Mouse (Mus musculus): ENCODE data around the gene Nudt3. TPM values are rescaled to one million over a fixed set of nuclear protein-coding genes. Genes with fewer than 3 reads are reported as not detected.
A peak's percentile ranks its signal among the peaks of the same experiment; 100 is the strongest.

Nudt3 gene
- polyA plus RNA-seq, 1 experiment from 2014 or later: 196 TPM

DNA sequence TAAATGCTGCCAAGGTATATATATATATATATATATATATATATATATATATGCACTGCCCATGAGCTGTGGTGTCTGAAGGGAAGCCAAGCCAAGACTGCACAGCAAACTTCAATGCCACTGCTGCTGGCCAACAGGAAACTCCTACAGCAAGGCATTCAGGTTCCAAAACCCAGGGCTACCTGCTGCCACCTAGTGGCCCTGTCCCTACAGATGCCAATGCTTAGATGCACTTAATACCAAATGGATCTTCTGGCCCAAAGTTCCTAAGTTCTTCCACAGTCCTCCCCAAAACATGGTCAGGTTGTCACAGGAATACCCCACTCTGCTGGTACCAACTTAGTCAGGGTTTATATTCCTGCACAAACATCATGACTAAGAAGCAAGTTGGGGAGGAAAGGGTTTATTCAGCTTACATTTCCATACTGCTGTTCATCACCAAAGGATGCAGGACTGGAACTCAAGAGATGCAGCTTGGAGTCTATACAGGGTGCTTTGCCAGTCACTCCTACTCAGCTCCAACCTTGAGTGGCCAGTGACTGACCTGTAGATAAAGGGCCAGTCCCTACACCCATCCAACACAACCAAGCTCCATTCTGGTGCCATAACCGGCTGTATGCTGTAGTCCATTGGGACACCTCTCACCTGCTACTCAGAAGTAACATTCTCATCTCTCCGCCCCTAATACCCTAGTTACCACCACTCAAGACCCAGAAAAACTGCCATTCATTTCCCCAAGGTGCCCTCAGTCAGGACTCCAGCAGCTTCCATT lies 6.1 kb upstream of the Nudt3 start:
- WGBS: 76% methylated on average over 2 of the region's 2 CpGs
- H3K36me3 ChIP-seq (ENCODE audit: poor library complexity, severe bottlenecking): peaks cover 45% of the 10 kb centered on the region
- H3K27ac ChIP-seq: no peak overlapping the region

DNA sequence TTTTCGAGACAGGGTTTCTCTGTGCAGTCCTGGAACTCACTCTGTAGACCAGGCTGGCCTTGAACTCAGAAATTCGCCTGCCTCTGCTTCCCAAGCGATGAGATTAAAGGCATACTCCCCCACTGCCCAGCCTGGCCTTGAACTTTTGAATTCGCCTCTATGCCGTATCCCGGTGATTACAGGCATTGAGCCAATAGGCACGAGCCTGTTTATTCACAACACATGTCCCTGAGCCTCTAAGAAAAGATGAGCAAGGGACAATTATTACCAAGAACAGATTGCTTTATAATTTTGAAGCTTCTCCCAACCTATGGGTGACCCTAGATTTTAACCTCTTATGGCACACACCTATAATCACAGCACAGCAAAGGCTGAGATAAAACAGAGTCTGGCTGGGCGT lies 5.1 kb upstream of the Nudt3 start:
- no peak overlapping the region for H3K9ac ChIP-seq
- no peak overlapping the region for H3K27ac ChIP-seq
- no peaks in the 10 kb centered on the region for H3K27me3 ChIP-seq
- H3K4me2 ChIP-seq: no peak overlapping the region
- peaks cover 37% of the 10 kb centered on the region for H3K36me3 ChIP-seq (ENCODE audit: poor library complexity, severe bottlenecking)
- peaks cover 42% of the 10 kb centered on the region for H3K4me1 ChIP-seq
- WGBS: 93% methylated on average over 8 of the region's 8 CpGs
- H3K4me3 ChIP-seq: no peak overlapping the region
- no peak for ATAC-seq
- no peaks in the 10 kb centered on the region for H3K9me3 ChIP-seq (replicated peaks)

More for the DNA sequence above, 6.1 kb upstream of the Nudt3 start:
- peak; percentile 25; the same call in 1 of the 2 replicates for ATAC-seq
- no peaks in the 10 kb centered on the region for H3K27me3 ChIP-seq
- H3K9me3 ChIP-seq (replicated peaks): no peaks in the 10 kb centered on the region
- H3K4me3 ChIP-seq: no peak overlapping the region
- peaks cover 44% of the 10 kb centered on the region for H3K4me1 ChIP-seq
- 0 out of 2 replicates have a peak overlapping the region, but pooled peaks have one; percentile 21 for H3K9ac ChIP-seq
- H3K4me2 ChIP-seq: no peak overlapping the region

DNA sequence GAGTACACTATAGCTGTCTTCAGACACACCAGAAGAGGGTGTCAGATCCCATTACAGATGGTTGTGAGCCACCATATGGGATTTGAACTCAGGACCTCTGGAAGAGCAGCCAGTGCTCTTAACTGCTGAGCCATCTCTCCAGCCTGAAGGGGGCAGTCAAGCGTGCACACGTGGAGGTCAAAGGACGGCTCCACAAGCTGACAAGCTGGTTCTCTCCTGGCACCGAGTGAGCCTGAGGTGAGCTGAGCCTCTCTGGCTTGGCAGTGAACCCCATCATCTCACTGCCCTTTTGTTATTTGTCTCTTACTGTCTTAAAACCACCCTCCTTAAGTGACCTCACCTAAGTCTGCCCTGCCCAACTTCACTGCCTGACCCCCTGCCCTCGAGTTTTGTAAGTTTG lies 4.2 kb upstream of the Nudt3 start:
- WGBS: 42% methylated on average over 5 of the region's 5 CpGs
- H3K27ac ChIP-seq: no peak overlapping the region; the same call in 1 of the 2 replicates
- H3K9ac ChIP-seq: no peak overlapping the region
- H3K36me3 ChIP-seq (ENCODE audit: poor library complexity, severe bottlenecking): peaks cover 28% of the 10 kb centered on the region
- H3K4me3 ChIP-seq: no peak overlapping the region
- H3K27me3 ChIP-seq: no peaks in the 10 kb centered on the region
- H3K9me3 ChIP-seq (replicated peaks): no peaks in the 10 kb centered on the region
- H3K4me1 ChIP-seq: peaks cover 32% of the 10 kb centered on the region
- H3K4me2 ChIP-seq: no peak overlapping the region
- ATAC-seq: no peak

DNA sequence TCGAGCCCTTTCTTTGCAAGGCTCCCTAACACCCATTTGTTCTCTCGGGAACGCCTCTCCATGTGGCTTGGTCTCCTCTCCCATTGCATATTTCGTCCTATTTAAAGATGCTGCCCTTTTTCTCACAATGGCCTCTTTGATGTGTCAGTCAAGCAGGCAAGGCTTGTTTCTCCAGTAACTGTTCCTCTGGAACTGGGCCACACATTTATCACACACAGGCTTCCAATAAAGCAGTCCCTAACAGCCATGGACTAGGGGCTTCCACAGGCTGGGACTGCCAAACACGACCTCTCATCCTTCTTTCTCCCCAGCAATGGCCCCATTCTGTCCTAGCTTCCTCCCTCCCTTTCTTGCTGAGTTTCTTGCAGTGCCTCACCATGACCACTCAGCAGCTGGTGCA lies 3.4 kb upstream of the Nudt3 start:
- Histone ChIP-seq H3K4me1 (peaks cover 28% of the 10 kb centered on the region), H3K4me3 (no peak overlapping the region), H3K27ac (peak overlapping the region; percentile 59), H3K9ac (peak overlapping the region; percentile 45; the same call in 1 of the 2 replicates), H3K4me2 (no peak overlapping the region), H3K36me3 (ENCODE audit: poor library complexity, severe bottlenecking) (peaks cover 20% of the 10 kb centered on the region), H3K27me3 (no peaks in the 10 kb centered on the region), H3K9me3 (replicated peaks) (no peaks in the 10 kb centered on the region)
- 5% methylated on average over 5 of the region's 5 CpGs for WGBS
- ATAC-seq: 0 out of 2 replicates have a peak, but pooled peaks have one; percentile 5

DNA sequence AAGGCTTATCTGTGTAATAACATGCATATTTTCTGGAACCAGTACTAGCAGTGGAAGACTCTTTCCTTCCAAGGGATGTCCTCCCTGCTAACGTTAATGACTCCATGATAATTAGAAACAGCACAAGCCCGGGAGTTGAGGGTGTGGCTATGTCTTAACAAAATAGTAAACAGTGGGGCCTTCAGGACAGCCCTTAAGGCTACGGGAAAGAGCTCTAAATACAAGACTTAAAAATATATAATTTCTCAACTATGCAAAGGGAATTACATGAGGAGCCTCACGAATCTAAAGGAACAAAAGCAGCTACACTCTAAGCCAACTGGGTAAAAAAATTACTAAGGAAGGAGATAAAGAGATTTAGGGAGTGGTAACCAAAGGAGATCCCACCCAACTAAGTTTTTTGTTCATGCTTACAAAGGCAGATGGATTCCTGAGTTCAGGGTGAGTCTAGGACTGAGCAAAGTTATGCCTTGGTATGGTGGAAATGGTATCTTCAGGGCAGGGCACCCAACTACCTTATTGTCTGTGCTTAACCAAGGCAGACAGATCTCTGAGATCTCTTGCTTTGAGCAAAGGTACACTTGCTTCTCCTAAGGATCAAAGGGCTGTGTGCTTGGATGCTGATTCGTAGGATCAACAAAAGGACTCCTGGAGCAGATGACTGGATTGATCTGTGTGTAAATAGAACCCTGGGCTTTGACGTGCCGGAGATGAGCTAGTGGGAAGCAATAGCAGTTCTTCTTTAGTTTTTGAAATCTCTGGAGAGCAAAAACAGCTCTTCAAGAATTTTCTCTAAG lies 2.4 kb upstream of the Nudt3 start:
- 43% methylated on average over 7 of the region's 7 CpGs for WGBS

DNA sequence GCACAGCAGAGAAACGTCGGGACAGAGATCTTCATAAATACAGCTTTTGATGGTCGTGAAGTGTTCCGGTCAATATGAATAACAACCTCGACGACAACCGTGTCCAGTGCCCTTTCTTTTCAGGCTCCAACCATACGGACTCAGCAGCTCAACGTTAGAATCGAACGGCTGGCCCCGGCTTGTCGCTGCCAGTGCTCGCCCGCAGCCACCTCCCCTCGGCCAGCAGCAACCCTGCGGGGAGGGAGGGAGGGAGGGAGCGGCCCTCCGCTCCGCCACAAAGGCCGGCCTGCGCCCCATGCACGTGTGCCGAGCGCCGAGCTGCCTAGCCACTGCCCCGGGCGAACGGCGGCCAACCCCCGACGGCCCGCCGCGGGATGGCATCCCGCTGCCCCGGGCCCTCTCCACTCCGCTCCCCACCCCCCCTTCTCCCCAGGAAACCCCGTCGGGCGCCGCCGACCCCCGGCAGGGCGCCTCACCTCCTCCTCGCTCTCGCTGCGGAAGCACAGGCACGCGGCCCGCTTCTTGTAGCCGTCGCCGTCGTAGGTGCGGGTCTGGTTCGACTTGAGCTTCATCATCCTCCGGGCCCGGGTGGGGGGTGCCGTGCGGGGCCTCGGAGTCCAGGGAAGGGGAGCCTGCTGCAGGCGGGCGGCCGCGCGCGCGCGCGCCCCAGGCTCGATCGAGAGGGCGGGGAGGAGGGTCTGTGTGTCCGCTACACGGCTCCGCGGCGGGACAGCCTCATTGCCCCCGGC lies 510 bp downstream of the Nudt3 start:
- ATAC-seq: peak; percentile 68
- under 1% methylated on average over 60 of the region's 80 CpGs for WGBS
- H3K27ac ChIP-seq: peak overlapping the region; percentile 98
- peaks cover 14% of the 10 kb centered on the region for H3K36me3 ChIP-seq (ENCODE audit: poor library complexity, severe bottlenecking)
- H3K9me3 ChIP-seq (replicated peaks): peaks cover 4% of the 10 kb centered on the region
- peaks cover 56% of the 10 kb centered on the region for H3K4me1 ChIP-seq
- peak overlapping the region; percentile 90 for H3K4me2 ChIP-seq
- H3K27me3 ChIP-seq: no peaks in the 10 kb centered on the region
- H3K4me3 ChIP-seq: peak overlapping the region; percentile 91
- H3K9ac ChIP-seq: peak overlapping the region; percentile 99

More for the DNA sequence above, 2.4 kb upstream of the Nudt3 start:
- H3K4me2 ChIP-seq: no peak overlapping the region
- H3K27me3 ChIP-seq: no peaks in the 10 kb centered on the region
- H3K27ac ChIP-seq: no peak overlapping the region
- H3K4me3 ChIP-seq: no peak overlapping the region
- H3K36me3 ChIP-seq (ENCODE audit: poor library complexity, severe bottlenecking): peaks cover 10% of the 10 kb centered on the region
- H3K4me1 ChIP-seq: peaks cover 37% of the 10 kb centered on the region
- no peak for ATAC-seq
- H3K9me3 ChIP-seq (replicated peaks): no peaks in the 10 kb centered on the region
- H3K9ac ChIP-seq: no peak overlapping the region

DNA sequence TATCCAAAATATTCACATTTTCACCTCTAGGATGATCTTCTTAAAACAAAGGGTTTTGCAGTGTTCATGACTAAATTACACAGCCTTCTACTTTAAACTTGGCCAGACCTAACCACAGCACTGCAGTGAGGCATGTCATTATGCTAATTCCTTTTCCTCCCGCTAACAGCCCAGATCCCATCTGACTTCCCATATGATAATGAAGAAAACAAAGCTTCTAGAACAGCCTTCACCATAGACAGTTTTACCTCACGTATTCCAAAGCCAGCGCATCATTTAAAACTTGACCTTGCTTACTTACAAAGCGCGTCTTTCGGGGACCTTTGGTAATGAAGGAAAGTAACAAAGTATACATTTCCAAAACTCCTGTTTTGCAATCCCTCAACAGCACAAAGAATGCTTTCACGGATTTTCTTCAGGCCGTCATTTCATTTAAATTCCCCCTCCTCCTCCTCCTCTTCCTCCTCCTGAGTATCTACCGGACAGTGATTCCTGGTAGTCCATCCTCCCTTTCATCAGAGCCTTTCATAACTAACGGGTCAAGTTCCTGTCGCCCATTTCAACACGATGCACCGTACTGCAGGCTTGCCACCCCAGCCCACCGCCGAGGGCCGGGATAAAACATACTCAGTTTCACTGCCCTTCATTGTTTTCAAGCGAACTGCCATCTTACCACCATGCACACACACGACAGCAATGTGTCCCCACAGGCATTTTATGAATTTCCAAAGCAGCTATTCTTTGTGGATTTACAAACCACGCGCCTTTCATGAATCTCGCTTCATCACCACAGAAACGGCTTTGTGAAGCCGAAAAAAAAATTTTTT lies 1.4 kb downstream of the Nudt3 start:
- WGBS: under 1% methylated on average over 23 of the region's 23 CpGs
- H3K4me2 ChIP-seq: peak overlapping the region; percentile 90
- peaks cover 22% of the 10 kb centered on the region for H3K36me3 ChIP-seq (ENCODE audit: poor library complexity, severe bottlenecking)
- H3K9ac ChIP-seq: peak overlapping the region; percentile 99
- ATAC-seq: peak; percentile 45; the same call in 1 of the 2 replicates
- H3K4me1 ChIP-seq: peaks cover 52% of the 10 kb centered on the region
- H3K4me3 ChIP-seq: peak overlapping the region; percentile 91
- no peaks in the 10 kb centered on the region for H3K27me3 ChIP-seq
- peak overlapping the region; percentile 98 for H3K27ac ChIP-seq
- peaks cover 13% of the 10 kb centered on the region for H3K9me3 ChIP-seq (replicated peaks)

DNA sequence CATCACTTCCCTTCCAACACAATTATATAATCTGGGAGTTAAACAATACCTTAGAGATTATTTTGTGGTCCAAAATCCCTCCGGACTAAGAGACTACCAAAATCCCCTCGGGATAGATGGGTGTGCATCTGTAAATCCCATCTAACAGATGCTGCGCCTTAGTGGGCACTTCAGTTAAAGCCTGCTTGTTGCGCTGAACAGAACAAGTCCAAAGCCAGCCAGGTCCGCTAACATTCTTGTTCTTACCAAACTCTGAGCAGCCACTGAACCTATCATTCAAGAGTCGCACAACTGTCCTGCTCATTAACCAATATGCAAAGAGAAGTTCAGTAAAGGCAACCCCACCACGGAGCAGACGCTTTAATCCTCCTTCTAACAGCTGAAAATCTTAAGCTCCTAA lies 2.1 kb downstream of the Nudt3 start:
- peaks cover 14% of the 10 kb centered on the region for H3K9me3 ChIP-seq (replicated peaks)
- H3K36me3 ChIP-seq (ENCODE audit: poor library complexity, severe bottlenecking): peaks cover 29% of the 10 kb centered on the region
- H3K27me3 ChIP-seq: no peaks in the 10 kb centered on the region
- peak overlapping the region; percentile 90 for H3K4me2 ChIP-seq
- 33% methylated on average over 8 of the region's 8 CpGs for WGBS
- H3K4me3 ChIP-seq: peak overlapping the region; percentile 91
- H3K27ac ChIP-seq: peak overlapping the region; percentile 98
- ATAC-seq: no peak
- peak overlapping the region; percentile 99 for H3K9ac ChIP-seq
- H3K4me1 ChIP-seq: peaks cover 45% of the 10 kb centered on the region

DNA sequence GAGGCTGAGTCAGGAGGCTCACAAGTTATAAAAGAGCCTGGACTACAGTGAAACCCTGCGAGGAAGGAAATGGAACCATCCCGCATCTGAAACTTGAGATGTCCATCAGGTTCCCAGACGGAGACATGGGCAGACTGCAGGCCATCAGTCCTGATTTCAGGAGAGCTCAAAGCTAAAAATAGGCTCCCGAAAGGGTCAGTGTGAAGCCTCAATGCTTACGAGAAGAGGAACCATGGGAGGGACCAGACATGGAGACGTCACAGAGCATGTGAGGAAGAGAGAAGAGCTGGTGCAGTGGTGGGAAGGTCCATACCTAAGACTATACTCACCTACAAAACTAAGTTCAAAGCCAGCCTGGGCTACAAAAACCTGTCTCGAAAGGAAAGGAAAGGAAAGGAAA lies 7.9 kb downstream of the Nudt3 start:
- peaks cover 59% of the 10 kb centered on the region for H3K4me1 ChIP-seq
- no peak overlapping the region for H3K9ac ChIP-seq
- no peak overlapping the region for H3K4me2 ChIP-seq
- 83% methylated on average over 7 of the region's 7 CpGs for WGBS
- H3K36me3 ChIP-seq (ENCODE audit: poor library complexity, severe bottlenecking): peaks cover 39% of the 10 kb centered on the region
- H3K9me3 ChIP-seq (replicated peaks): peaks cover 14% of the 10 kb centered on the region
- no peak overlapping the region for H3K4me3 ChIP-seq
- H3K27ac ChIP-seq: no peak overlapping the region
- no peak for ATAC-seq
- H3K27me3 ChIP-seq: no peaks in the 10 kb centered on the region

DNA sequence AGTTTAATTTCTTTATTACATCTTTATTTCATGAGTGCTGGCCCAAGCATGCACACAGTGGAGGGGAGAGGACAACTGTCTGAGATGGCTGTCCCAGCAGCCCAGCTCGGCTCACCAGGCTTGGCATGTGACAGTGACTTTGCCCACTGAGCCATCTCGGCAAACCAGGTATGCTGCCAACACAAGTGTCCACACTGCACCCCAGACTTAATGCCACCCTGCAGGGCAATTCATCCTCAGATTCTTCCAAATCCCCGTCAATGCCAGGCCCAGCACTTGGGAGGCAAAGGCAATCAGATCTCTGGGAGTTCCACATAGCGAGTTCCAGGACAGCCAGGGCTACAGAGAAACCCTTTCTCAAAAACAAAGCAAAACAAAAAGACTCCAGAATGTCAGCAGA lies 10.3 kb downstream of the Nudt3 start:
- 66% methylated on average over 4 of the region's 4 CpGs for WGBS

DNA sequence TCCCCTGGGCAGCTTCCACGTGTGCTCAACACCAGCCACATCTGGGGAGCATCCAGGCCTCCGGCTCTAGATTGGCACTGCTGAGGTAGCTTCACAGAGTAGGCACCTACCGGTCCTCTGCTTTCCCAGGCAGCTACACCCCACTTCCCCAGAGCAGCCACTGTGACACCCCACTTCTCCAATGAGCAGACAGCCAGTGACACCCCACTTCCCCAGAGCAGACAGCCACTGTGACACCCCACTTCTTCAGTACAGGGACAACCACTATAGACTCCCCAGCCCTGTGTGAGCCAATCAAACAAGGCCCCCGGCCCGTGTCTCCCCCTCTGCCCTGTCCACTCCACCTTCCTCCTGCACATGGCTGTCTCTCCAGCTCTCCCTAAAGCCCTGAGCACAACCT lies 11.3 kb downstream of the Nudt3 start:
- H3K4me2 ChIP-seq: no peak overlapping the region
- H3K4me3 ChIP-seq: no peak overlapping the region
- 80% methylated on average over 5 of the region's 5 CpGs for WGBS
- no peak for ATAC-seq
- H3K27me3 ChIP-seq: no peaks in the 10 kb centered on the region
- peaks cover 25% of the 10 kb centered on the region for H3K36me3 ChIP-seq (ENCODE audit: poor library complexity, severe bottlenecking)
- H3K9me3 ChIP-seq (replicated peaks): peaks cover 2% of the 10 kb centered on the region; the same call in 1 of the 2 replicates
- H3K9ac ChIP-seq: no peak overlapping the region
- H3K27ac ChIP-seq: no peak overlapping the region
- peaks cover 44% of the 10 kb centered on the region for H3K4me1 ChIP-seq

More for the DNA sequence above, 10.3 kb downstream of the Nudt3 start:
- Histone ChIP-seq H3K4me3 (no peak overlapping the region), H3K4me1 (peaks cover 44% of the 10 kb centered on the region), H3K4me2 (no peak overlapping the region), H3K27ac (no peak overlapping the region), H3K36me3 (ENCODE audit: poor library complexity, severe bottlenecking) (peaks cover 32% of the 10 kb centered on the region), H3K9ac (0 out of 2 replicates have a peak overlapping the region, but pooled peaks have one; percentile 1), H3K9me3 (replicated peaks) (peaks cover 12% of the 10 kb centered on the region), H3K27me3 (no peaks in the 10 kb centered on the region)
- no peak for ATAC-seq

Measured in forebrain, embryonic 13.5 days (tissue).